In the genomic region with DNA sequence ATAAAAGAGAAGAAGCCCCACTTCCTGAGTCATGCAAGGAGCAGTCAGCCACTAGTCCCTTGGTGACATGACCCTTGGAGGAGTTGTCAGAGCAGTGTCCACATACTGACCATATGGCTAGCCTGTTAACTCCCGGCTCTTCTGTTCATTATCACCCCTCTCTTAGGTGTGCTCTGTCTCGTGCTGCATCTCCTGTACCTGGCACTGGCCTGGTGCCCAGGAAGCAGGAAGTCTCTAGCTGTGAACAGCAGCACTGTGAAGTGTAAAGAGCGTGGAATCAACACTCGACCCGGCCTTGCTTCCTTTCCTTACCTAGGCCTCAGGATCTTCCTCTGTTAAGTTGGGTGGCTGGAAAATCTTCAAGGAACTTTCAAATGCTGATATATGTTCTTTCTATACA, we compare ENCODE assay signal across 6 mouse cellular contexts.
"Had no signal": no experiment of that assay in that cellular context is flagged by ENCODE, and none has a peak within 500 bp of the region (broad histone marks: within the 10 kb centered on the region; RNA-seq: fewer than 3 reads in every experiment).

No protein-coding gene starts in this region.

- DNase-seq: kidney, adult 8-10 months; kidney, postnatal 36 days; lung, adult 2 months; lung, postnatal 14 days; right cerebral cortex, postnatal 25 days; thymus, postnatal 4 days had no signal
